Mouse (Mus musculus) ovary, postnatal 36 days (tissue): ENCODE measurements around the gene Foxa2.

Source experiments
- DNase-seq: peaks from one replicate; pipeline ENCODE4 v3.0.0; 2022; ENCODE audit warnings: low spot score, mixed read lengths

The Foxa2 gene

GRCm38 (mm10) chr2:148004554-148005521 lies 41.9 kb downstream of the Foxa2 start:
- DNase-seq = no peak

- DNase-seq = peak; percentile 24
Observed at GRCm38 (mm10) chr2:148003511-148003910, 43.3 kb downstream of the Foxa2 start.

- DNase-seq = no peak
Observed at GRCm38 (mm10) chr2:147998206-147998966, 48.4 kb downstream of the Foxa2 start.

- no peak for DNase-seq
Observed at GRCm38 (mm10) chr2:147996781-147997180, 50.0 kb downstream of the Foxa2 start.

GRCm38 (mm10) chr2:147993821-147994220 lies 52.9 kb downstream of the Foxa2 start:
- no peak for DNase-seq

- DNase-seq = no peak
Observed at GRCm38 (mm10) chr2:147992935-147993679, 53.7 kb downstream of the Foxa2 start.
